Mouse (Mus musculus): ENCODE data around the gene Tmem209. TPM values are rescaled to one million over a fixed set of nuclear protein-coding genes. Genes with fewer than 3 reads are reported as not detected.

Tmem209 gene
- polyA plus RNA-seq, 1 experiment from 2014 or later = 32.9 TPM

DNA sequence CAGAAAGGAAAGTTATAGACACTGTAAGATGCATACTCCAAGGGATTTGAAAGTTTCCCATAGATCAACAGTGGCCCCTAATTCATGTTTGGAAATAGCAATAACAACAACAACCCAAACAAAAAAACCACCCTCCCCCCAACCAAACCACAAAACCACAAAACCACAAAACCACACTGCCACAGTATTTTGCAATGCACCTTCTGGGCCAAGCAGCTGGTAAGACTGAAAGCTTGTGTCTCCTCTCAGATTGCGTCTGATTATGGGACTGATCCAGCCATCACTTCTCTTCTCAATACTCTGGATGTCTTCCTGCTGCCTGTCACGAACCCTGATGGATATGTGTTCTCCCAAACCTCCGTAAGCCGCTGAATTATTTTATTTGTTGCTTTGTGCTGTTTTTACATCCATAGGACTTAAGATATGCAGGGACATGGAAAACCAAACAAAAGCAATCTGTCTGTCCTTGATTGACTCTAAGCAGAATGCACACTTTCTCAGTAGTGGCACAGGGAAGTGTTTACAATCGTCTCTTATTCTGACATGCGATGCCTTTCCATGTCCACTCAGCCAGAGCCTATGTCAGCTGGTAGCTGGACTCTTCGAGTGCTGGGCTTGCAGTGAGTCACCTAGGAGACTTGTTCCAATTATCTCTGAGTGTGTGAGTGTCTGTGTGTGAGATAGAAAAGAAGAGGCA, 41.1 kb upstream of the Tmem209 start:
- ATAC-seq (ENCODE audit: low FRiP score) (no peak), DNase-seq (ENCODE audit: low spot score) (no peak)
- Histone ChIP-seq H3K27me3 (ENCODE audit: control insufficient read depth, insufficient read depth, low read length) (no peaks in the 10 kb centered on the region), H3K4me2 (replicated peaks) (no peak overlapping the region), H3K9me3 (ENCODE audit: control insufficient read depth, low read length) (no peaks in the 10 kb centered on the region), H3K36me3 (replicated peaks; ENCODE audit: control insufficient read depth, insufficient read depth) (no peaks in the 10 kb centered on the region), H3K4me3 (replicated peaks; ENCODE audit: low read length) (no peak overlapping the region), H3K9ac (no peak overlapping the region), H3K27ac (peak overlapping the region; percentile 80), H3K4me1 (replicated peaks; ENCODE audit: control insufficient read depth, insufficient read depth, low read length) (peaks cover 40% of the 10 kb centered on the region)
- 34% methylated on average over 7 of the region's 7 CpGs for WGBS

DNA sequence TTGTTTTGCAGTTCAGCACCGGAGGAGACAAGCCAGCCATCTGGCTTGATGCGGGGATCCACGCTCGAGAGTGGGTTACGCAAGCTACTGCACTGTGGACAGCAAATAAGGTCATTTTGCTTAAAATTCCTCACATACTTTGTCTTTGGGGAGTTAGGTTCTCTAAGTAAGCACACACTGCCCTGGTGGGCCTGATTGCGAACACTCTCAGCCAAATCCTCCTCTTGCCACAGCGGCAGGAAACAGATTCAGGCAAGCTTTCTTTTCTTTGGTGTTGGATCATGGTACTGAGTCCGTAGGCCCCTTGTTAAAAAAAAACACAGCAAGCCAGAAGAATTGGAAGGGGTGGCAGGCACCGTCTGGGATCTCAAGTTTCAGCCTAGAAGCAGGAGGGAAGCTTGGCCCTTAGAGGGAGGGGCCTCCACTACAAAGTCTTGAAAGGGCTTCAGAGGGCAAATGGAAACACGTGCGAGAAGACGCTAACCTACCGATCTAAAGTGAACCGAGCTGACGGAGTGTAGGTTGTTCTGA, 39.7 kb upstream of the Tmem209 start:
- H3K4me1 ChIP-seq (replicated peaks; ENCODE audit: control insufficient read depth, insufficient read depth, low read length) = peaks cover 46% of the 10 kb centered on the region
- ATAC-seq (ENCODE audit: low FRiP score) (no peak), DNase-seq (ENCODE audit: low spot score) (no peak)
- H3K36me3 ChIP-seq (replicated peaks; ENCODE audit: control insufficient read depth, insufficient read depth) = no peaks in the 10 kb centered on the region
- 0 out of 2 replicates have a peak overlapping the region, but pooled peaks have one; percentile 17 for H3K4me2 ChIP-seq (replicated peaks)
- no peak overlapping the region for H3K9ac ChIP-seq
- H3K4me3 ChIP-seq (replicated peaks; ENCODE audit: low read length) = no peak overlapping the region
- peak overlapping the region; percentile 68 for H3K27ac ChIP-seq
- 18% methylated on average over 15 of the region's 15 CpGs for WGBS
- no peaks in the 10 kb centered on the region for H3K27me3 ChIP-seq (ENCODE audit: control insufficient read depth, insufficient read depth, low read length)
- H3K9me3 ChIP-seq (ENCODE audit: control insufficient read depth, low read length) = no peaks in the 10 kb centered on the region

DNA sequence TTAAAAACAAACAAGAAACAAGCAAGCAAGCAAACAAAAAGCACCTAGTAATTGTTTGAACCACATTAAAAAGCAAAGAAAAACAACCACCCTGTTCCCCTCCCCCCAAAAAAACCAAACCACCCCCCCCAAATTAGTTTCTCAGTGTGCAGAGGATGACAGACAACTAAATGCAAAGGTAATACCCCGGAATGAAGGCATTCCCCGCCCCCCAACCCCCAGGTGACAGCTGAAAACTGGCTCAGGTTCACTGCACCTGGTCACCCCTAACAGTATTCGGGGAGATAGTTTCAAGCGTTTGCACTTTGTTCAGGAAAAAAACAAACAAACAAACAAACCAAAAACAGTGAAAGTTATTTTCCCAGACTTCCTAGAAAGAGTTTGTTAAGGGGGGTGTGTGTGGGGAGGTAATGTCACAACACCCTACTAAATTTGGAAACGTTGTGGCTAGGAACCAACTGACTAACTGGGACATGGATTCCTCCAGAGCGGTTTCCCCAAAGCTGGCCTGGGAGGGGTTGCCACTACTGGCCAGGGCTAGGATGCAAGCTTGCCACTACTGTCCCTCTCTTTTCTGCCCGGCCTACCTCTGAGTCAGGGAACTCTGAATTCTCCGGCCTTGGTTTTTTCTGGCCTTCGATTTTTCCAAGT, 38.2 kb upstream of the Tmem209 start:
- Histone ChIP-seq H3K9ac (no peak overlapping the region), H3K4me3 (replicated peaks; ENCODE audit: low read length) (no peak overlapping the region), H3K4me1 (replicated peaks; ENCODE audit: control insufficient read depth, insufficient read depth, low read length) (peaks cover 44% of the 10 kb centered on the region), H3K27me3 (ENCODE audit: control insufficient read depth, insufficient read depth, low read length) (no peaks in the 10 kb centered on the region), H3K9me3 (ENCODE audit: control insufficient read depth, low read length) (no peaks in the 10 kb centered on the region), H3K36me3 (replicated peaks; ENCODE audit: control insufficient read depth, insufficient read depth) (no peaks in the 10 kb centered on the region), H3K27ac (peak overlapping the region; percentile 67), H3K4me2 (replicated peaks) (peak overlapping the region; percentile 17; the same call in 1 of the 2 replicates)
- WGBS = 21% methylated on average over 9 of the region's 9 CpGs
- DNase-seq (ENCODE audit: low spot score) (no peak), ATAC-seq (ENCODE audit: low FRiP score) (no peak)

DNA sequence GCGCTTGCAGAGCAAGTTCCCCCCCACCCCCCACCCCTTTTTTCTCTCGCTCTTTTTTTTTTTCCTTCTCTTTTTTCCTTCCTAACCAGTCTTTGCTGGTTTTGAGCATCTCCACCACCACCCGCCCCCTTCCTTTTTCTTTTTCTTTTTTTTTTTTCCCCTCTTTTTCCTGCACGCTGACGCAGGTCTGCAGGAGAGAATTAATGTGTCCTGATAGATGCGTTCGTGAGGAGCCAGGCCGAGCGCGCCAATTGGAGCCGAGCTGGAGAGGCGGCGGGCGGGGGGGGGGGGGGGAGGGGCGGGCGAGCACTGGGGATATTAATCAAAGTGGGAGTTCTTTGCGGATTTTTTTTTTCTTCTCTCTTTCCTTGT, 37.7 kb upstream of the Tmem209 start:
- Histone ChIP-seq H3K36me3 (replicated peaks; ENCODE audit: control insufficient read depth, insufficient read depth) (no peaks in the 10 kb centered on the region), H3K4me3 (replicated peaks; ENCODE audit: low read length) (peak overlapping the region; percentile 20), H3K4me2 (replicated peaks) (peak overlapping the region; percentile 53), H3K4me1 (replicated peaks; ENCODE audit: control insufficient read depth, insufficient read depth, low read length) (peaks cover 39% of the 10 kb centered on the region), H3K9me3 (ENCODE audit: control insufficient read depth, low read length) (no peaks in the 10 kb centered on the region), H3K27me3 (ENCODE audit: control insufficient read depth, insufficient read depth, low read length) (no peaks in the 10 kb centered on the region), H3K9ac (peak overlapping the region; percentile 54), H3K27ac (peak overlapping the region; percentile 94)
- ATAC-seq (ENCODE audit: low FRiP score) = peak; percentile 44; the same call in 1 of the 2 replicates
- DNase-seq (ENCODE audit: low spot score) = peak; percentile 75
- 0% methylated on average over 17 of the region's 17 CpGs for WGBS

DNA sequence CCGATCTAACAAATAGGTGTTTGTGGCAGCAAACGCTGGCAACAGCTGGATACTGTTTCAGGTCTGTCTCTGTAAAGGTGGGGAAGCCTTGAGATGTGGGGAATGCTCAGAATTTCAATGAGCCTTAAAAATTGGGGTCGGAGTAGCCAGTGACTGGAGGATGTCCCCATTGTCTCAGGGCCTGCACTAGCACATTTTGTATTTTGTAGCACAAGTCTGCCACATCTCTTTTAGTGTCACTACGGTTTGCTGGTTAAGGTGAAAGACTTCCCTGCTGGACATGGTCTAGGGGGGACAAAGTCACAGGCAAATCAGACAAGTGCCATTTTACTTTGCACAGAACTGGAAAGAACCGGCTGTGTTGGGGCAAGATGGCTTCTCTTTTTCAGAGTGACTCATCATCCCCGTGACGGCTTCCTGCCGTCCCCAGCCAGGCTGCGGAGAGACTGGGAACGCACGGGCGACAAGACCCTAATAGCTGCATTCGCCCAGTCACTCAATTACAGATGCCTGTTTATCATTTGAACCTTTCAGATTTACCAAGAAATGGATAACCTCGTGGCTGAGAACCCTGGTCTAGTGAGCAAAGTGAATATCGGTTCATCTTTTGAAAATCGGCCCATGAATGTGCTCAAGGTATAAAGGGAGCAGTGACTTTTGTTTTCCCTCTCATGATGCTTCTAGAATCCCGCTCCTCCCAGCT, 37.1 kb upstream of the Tmem209 start:
- Histone ChIP-seq H3K4me2 (replicated peaks) (peak overlapping the region; percentile 53), H3K4me3 (replicated peaks; ENCODE audit: low read length) (peak overlapping the region; percentile 20), H3K27ac (peak overlapping the region; percentile 94), H3K9me3 (ENCODE audit: control insufficient read depth, low read length) (no peaks in the 10 kb centered on the region), H3K27me3 (ENCODE audit: control insufficient read depth, insufficient read depth, low read length) (no peaks in the 10 kb centered on the region), H3K36me3 (replicated peaks; ENCODE audit: control insufficient read depth, insufficient read depth) (no peaks in the 10 kb centered on the region), H3K4me1 (replicated peaks; ENCODE audit: control insufficient read depth, insufficient read depth, low read length) (peaks cover 39% of the 10 kb centered on the region), H3K9ac (peak overlapping the region; percentile 54)
- peak; percentile 68 for DNase-seq (ENCODE audit: low spot score)
- ATAC-seq (ENCODE audit: low FRiP score) = peak; percentile 61
- WGBS = 7% methylated on average over 17 of the region's 17 CpGs

DNA sequence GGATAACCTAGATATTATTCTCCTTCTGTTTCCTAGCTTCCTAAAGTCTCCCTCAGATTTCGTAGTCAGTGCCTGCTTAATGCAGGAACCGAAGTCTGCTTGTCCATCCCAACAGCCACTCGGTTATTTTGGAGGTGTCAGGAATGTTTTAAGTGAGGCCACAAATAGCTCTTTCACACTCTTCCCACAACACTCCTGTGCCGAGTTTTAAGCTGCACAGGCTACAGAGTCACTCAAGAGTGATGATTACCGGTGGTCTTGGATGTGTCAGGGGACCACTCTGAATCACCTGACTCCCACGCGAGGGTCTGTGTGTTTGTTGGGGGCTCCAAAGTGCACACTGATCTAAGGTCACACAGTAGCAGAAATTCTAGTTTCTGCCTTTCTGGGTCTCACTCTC, 36.1 kb upstream of the Tmem209 start:
- Histone ChIP-seq H3K9ac (no peak overlapping the region), H3K4me1 (replicated peaks; ENCODE audit: control insufficient read depth, insufficient read depth, low read length) (peaks cover 39% of the 10 kb centered on the region)
- WGBS = 72% methylated on average over 7 of the region's 7 CpGs

DNA sequence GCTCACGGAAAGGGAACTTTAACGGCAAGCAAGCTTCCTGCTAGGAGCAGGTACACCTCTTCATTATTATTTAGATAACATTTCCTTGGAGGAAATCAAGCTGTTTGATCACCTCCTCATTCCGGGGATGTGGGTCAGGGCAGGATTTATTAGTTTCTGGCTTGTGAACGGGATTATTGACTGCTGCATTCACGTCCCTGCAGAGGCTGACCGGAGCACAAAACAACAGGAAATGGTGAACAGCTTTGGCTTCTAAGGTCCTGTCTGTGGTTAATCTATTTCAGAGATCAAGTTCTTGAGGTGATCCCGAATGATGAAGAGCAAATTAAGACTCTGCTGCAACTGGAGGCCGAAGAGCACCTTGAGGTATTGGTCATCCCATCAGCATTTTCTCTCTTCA, 34.3 kb upstream of the Tmem209 start:
- Histone ChIP-seq H3K9me3 (ENCODE audit: control insufficient read depth, low read length) (no peaks in the 10 kb centered on the region), H3K9ac (no peak overlapping the region), H3K4me3 (replicated peaks; ENCODE audit: low read length) (no peak overlapping the region), H3K4me2 (replicated peaks) (no peak overlapping the region), H3K36me3 (replicated peaks; ENCODE audit: control insufficient read depth, insufficient read depth) (no peaks in the 10 kb centered on the region), H3K27ac (no peak overlapping the region), H3K4me1 (replicated peaks; ENCODE audit: control insufficient read depth, insufficient read depth, low read length) (peaks cover 32% of the 10 kb centered on the region), H3K27me3 (ENCODE audit: control insufficient read depth, insufficient read depth, low read length) (no peaks in the 10 kb centered on the region)
- no peak for DNase-seq (ENCODE audit: low spot score)
- no peak for ATAC-seq (ENCODE audit: low FRiP score)
- 46% methylated on average over 8 of the region's 8 CpGs for WGBS

More for the DNA sequence above, 36.1 kb upstream of the Tmem209 start:
- Histone ChIP-seq H3K4me3 (replicated peaks; ENCODE audit: low read length) (no peak overlapping the region), H3K27ac (peak overlapping the region; percentile 94), H3K4me2 (replicated peaks) (no peak overlapping the region), H3K36me3 (replicated peaks; ENCODE audit: control insufficient read depth, insufficient read depth) (no peaks in the 10 kb centered on the region), H3K9me3 (ENCODE audit: control insufficient read depth, low read length) (no peaks in the 10 kb centered on the region), H3K27me3 (ENCODE audit: control insufficient read depth, insufficient read depth, low read length) (no peaks in the 10 kb centered on the region)
- ATAC-seq (ENCODE audit: low FRiP score) = no peak
- no peak for DNase-seq (ENCODE audit: low spot score)

DNA sequence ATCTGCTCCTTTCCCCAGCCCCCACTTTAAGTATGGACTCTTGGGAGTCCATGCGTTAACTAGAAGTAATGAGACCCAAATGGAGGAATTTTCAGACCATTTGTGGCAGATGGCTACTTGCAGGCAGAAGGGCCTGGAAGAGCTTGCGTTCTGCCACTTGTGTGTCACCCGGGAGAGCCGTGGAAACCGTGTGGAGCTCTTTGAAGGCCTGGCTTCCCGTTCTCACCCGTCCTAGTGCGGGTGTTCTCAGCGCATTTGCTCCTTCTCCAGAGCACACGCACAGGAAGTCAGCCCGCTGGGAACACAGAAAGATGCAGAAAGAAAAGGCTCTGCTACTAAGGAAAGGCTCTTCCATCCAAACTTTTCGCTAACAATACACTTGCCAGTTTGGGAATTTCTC, 33.5 kb upstream of the Tmem209 start:
- H3K9me3 ChIP-seq (ENCODE audit: control insufficient read depth, low read length) = no peaks in the 10 kb centered on the region
- H3K4me2 ChIP-seq (replicated peaks) = no peak overlapping the region
- no peak overlapping the region for H3K9ac ChIP-seq
- ATAC-seq (ENCODE audit: low FRiP score) (no peak), DNase-seq (ENCODE audit: low spot score) (no peak)
- H3K36me3 ChIP-seq (replicated peaks; ENCODE audit: control insufficient read depth, insufficient read depth) = no peaks in the 10 kb centered on the region
- no peak overlapping the region for H3K27ac ChIP-seq
- no peak overlapping the region for H3K4me3 ChIP-seq (replicated peaks; ENCODE audit: low read length)
- peaks cover 26% of the 10 kb centered on the region for H3K4me1 ChIP-seq (replicated peaks; ENCODE audit: control insufficient read depth, insufficient read depth, low read length)
- H3K27me3 ChIP-seq (ENCODE audit: control insufficient read depth, insufficient read depth, low read length) = no peaks in the 10 kb centered on the region
- WGBS = 53% methylated on average over 12 of the region's 12 CpGs

DNA sequence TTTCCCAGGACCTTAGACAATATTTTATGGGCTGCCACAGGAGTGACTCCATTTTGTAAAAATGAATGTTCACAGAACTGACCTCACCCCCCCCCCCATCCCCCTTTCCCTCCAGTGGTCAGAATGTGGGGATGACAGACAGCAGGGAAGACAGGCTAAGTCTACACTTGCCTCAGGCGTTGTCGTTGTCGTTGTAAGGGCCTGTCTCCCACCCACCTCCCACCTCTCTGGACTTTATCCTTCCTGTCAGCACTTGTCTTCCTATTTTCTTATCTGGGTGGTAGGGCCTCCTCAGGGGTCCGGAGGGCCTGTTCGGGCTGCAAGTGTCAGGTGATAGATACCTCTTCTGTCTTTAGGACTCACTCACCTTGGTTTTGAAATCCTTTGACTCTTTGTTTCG, 32.7 kb upstream of the Tmem209 start:
- Histone ChIP-seq H3K4me2 (replicated peaks) (no peak overlapping the region), H3K27me3 (ENCODE audit: control insufficient read depth, insufficient read depth, low read length) (no peaks in the 10 kb centered on the region), H3K9ac (no peak overlapping the region), H3K36me3 (replicated peaks; ENCODE audit: control insufficient read depth, insufficient read depth) (no peaks in the 10 kb centered on the region), H3K4me3 (replicated peaks; ENCODE audit: low read length) (no peak overlapping the region), H3K27ac (no peak overlapping the region), H3K4me1 (replicated peaks; ENCODE audit: control insufficient read depth, insufficient read depth, low read length) (peaks cover 21% of the 10 kb centered on the region), H3K9me3 (ENCODE audit: control insufficient read depth, low read length) (no peaks in the 10 kb centered on the region)
- ATAC-seq (ENCODE audit: low FRiP score) = no peak
- DNase-seq (ENCODE audit: low spot score) = no peak
- WGBS = 83% methylated on average over 6 of the region's 6 CpGs
